Mouse (Mus musculus): ENCODE measurements around the gene Acpp. TPM values are rescaled to one million over a fixed set of nuclear protein-coding genes. Genes with fewer than 3 reads are reported as not detected.

The Acpp gene
- polyA plus RNA-seq, 1 experiment from 2014 or later = 0.16 TPM

DNA sequence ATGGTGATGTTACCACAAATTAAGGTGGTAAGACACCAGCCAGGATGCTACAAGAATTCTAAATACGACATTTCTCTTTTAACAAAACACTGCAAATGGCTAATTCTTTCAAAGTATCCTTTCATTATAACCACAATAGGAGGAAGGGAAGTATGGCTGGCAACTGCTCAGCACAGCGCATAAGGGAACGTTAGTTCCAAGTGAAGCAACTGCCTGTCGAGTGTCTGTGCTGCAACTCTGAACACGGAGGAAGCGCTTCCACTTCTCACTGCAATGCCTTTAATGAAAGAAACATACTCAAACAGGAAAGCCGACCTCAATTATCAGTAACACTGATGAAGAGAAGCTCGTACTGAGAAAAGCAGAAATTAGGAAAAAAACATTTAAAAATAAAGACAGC lies 98.5 kb downstream of the Acpp start:
- Histone ChIP-seq H3K4me1 (replicated peaks) (peaks cover 11% of the 10 kb centered on the region; the same call in 1 of the 2 replicates), H3K9me3 (no peaks in the 10 kb centered on the region), H3K9ac (no peak overlapping the region), H3K4me3 (no peak overlapping the region), H3K36me3 (peaks cover 36% of the 10 kb centered on the region), H3K4me2 (no peak overlapping the region), H3K27ac (no peak overlapping the region), H3K27me3 (no peaks in the 10 kb centered on the region)
- ATAC-seq (ENCODE audit: low FRiP score) = no peak
- 95% methylated on average over 8 of the region's 8 CpGs for WGBS

Other genes with a start within 250 kb of the Acpp start
- gene Ackr4, start 210.8 kb downstream of the Acpp start, polyA plus RNA-seq (2015; fragmentation: Nextera tagmentation; extraction: Ambion mirVana) = 0.47 and 0.69 TPM in 2 replicates
- gene Dnajc13, start 74.8 kb downstream of the Acpp start, polyA plus RNA-seq (2015; fragmentation: Nextera tagmentation; extraction: Ambion mirVana) = 19.3 and 21.4 TPM in 2 replicates
- gene Cpne4, start 209.5 kb upstream of the Acpp start, polyA plus RNA-seq (2015; fragmentation: Nextera tagmentation; extraction: Ambion mirVana) = 7.0 and 9.8 TPM in 2 replicates

Data from hindbrain, embryonic 13.5 days (tissue).